Mouse (Mus musculus) layer of hippocampus, postnatal 36 days (tissue): ENCODE measurements around the gene Arhgap4. TPM values are rescaled to one million over a fixed set of nuclear protein-coding genes. Genes with fewer than 3 reads are reported as not detected.

ENCODE experiments used
- DNase-seq, 2 experiments: peaks; one replicate each; pipeline ENCODE4 v3.0.0; 2022
- total RNA-seq, 2 experiments: library from RNA; stranded (reverse); gene quantifications; 2 replicates each; pipeline ENCODE4 v1.2.3; 2021

Arhgap4 gene
- total RNA-seq = 1 to 10 TPM; 5.4 to 6.4 TPM

GRCm38 (mm10) chrX:73921823-73922549 is at the start of gene Arhgap4, which contains the start of gene Naa10:
Gene Arhgap4 (minus strand): TSS chrX:73921870.
Gene Naa10 (minus strand): TSS chrX:73921944.
- DNase-seq = peak; percentile 77 to 84

GRCm38 (mm10) chrX:73970781-73971180 is 49.1 kb upstream of the Arhgap4 start:
- no peak for DNase-seq

- no peak for DNase-seq
Observed at GRCm38 (mm10) chrX:73969729-73970128, 48.1 kb upstream of the Arhgap4 start.

DNA sequence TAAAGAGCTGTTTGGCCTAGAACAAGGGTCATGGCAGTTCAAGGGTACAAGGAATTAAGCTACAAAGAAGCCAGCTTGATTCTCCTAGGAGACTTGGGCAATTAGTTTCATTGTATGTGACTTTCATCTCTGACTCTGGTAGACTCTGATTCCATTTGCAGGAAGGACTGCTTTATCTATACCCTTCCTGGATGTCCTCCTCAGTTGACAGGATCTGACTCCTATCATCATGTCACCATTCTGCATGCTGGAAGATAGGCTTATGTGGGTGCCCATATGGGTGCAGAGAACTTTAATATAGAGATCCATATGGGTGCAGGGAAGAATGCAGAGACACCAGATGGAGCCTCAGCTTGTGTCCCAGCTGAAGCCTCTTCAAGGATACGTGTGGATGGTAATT is 47.5 kb upstream of the Arhgap4 start:
- DNase-seq = no peak

- peak; percentile 87 to 90 for DNase-seq
Observed at GRCm38 (mm10) chrX:73967177-73968075, 45.8 kb upstream of the Arhgap4 start.

DNA sequence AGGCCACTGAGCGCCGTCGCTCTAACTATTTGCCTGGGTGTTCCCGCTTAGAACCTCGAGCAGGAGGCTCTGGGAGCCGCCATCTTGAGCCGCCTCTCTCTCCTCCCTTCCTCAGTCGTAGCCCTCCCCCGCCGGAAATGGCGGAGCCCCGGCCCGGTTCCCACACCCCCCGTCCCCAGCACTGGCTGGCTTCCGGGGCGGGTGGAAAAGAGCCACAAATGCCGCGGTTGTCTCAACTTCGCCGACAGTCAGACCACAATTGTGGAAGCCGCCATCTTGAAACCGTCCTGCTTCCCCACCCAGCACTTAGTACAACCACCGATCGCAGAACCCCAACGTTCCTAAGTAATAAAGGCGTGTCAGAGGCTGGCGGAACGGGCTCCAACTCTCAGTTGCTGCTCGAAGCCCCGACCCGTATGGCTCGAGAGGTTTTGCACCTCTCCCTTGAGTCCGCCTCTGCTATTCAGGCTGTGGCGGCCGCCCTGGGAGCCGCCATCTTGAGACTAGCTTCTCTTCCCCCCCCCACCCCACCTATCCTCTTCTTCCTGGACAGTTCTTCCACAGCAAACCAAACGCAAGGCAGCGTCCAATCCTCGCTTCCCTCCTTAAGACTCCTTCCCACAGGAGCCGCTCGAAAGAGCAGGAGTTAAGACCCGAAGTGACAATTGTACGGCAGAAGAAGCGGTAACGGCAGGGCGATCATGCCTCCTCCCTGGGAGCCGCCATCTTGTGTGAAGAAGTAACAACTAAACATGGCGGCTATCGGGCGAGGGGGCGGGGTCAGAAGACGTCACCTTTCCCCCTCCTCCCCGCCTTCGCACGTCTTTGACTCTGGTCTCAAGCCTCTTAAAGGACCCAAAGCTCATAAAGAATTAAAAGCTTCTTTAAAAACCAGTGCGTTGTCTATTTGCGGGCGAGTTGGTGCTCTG is 44.8 kb upstream of the Arhgap4 start, which contains the start of gene Hcfc1:
Hcfc1 (minus strand) TSS at position 110 of the 929 bp plus-strand sequence.
- peak; percentile 87 for DNase-seq

DNA sequence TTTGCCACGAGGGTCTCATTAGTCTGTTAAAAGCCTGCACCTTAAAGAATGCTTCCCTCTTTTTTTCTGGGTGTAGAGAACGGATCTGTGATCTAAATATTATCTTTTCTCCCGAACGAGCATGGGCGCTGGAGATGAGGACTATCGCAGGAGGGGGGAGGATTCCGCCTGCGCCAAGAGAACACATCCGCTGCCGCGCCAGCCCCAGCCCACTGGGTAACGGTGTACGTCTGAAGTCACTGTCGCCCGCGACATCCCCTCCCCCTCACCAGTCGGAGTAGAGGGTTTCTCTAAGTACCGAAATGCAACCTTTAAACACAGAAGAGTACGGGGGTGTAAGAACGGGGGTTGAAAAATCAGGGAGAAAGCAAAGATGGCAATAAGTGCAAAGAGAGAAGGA is 43.6 kb upstream of the Arhgap4 start:
- DNase-seq = peak; percentile 55 to 68

DNA sequence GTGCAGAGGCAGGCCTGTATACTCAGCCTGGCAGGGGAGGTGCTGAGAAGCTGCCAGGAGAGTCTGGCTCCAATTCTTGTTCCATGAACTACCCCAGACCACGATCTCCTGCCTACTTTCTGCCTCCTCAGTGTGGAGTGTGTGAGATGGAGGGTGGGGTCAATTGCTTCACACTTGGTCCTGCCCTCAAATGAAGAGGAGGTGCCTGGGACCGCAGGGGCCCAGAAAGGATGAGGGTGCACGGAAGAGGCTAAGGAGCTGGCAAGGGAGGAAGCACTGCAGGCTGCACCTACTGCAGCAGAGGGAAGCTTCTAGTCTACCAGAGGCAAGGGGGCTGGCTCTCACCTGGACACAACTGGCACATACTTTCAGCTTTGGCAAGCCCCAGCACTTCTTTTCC is 42.7 kb upstream of the Arhgap4 start:
- DNase-seq = no peak

GRCm38 (mm10) chrX:73954988-73955387 is 33.3 kb upstream of the Arhgap4 start:
- DNase-seq = no peak

DNA sequence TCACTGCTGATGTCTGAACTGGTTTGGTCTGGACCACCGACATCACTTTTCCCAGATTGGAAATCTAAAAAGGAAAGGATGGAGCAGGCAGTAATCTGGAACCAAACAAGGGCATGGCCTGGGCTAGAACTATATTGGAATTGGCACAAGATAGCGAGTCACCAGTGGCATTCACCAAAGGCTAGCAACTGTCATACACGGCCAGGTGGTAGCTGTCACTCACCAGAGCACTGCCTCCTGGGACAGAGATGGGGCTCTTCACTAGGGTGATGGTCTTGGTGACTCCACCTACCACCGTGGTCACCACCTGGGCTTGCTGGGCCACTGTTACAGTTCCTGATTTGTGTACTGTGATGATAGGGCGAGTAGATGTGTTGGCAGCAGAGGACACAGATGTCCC is 30.9 kb upstream of the Arhgap4 start:
- no peak for DNase-seq

DNA sequence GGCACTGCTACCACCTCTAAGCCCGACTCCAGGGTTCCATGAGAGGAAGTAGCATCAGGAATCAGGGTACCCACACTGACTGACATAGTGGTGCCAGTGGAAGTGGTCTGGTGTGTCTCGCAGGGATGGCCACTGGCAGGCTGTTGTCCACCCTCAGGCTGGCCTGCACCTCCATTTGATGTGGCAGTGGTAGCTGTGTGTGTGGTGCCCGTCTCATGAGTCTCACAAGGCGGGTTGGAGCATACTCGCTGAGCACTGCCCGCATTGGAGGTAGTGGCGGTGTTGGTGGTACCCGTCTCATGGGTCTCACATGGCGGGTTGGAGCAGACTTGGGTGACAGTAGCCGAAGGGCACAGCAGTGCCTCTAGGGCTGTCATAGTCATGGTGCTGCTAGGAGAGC is 27.7 kb upstream of the Arhgap4 start:
- DNase-seq = no peak

GRCm38 (mm10) chrX:73948647-73949046 is 27.0 kb upstream of the Arhgap4 start:
- no peak for DNase-seq

DNA sequence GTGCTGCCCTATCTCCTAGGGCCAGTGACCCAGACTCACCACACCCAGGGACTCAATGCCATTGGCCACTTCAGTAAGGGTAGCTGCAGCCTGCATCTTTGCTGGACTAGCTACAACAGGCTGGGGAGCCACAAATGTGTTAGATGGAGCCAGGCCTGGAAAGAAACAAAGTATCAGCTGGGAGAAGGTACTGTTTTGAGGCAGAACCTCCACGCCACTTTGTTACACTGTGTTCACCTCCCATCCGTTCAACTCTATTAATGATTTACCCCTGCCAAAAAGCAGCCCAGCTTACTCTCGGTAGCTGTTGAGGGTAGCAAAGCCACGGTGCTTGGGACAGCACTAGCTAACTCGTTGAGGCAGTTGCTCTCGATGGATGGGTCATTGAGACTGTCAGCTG is 25.2 kb upstream of the Arhgap4 start:
- no peak for DNase-seq

DNA sequence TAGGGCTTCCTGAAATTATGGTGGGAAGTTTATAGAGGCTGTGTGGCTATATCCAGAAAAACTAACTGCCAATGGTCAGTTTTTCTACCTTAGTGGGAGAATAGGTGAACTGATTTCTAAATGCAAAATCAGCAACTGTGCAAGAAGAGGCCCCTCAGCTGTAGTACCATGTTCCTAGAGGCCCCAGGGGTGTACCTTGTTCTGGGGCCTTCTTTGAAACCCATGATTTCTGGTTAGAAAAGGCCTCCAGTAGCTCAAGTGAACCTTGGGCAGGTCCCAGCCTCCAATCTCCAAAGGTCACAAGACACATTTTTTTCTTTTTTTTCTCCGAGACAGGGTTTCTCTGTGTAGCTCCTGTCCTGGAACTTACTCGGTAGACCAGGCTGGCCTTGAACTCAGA is 20.6 kb upstream of the Arhgap4 start:
- no peak for DNase-seq

DNA sequence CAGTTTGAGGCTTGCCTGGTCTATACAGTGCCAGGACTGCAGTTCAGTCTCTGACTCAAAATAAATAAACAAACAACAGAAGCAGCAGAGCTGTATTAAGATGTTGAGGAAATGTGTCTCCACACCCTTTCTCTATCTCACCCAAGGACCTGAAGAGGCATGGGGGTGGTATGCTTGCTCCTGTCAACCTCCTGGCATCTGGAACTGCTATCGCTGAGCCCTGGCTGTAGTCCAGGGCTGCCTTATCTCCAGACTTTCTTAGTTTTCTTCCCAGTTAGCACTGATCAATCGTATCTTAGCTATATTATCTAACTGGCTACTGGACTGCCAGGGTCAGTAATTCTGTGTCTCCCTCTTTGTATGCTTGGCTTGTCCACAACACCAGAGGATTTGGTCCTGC is 20.2 kb upstream of the Arhgap4 start:
- no peak for DNase-seq

- DNase-seq = no peak
Observed at GRCm38 (mm10) chrX:73931871-73932270, 10.2 kb upstream of the Arhgap4 start.

GRCm38 (mm10) chrX:73930402-73931062 is 8.9 kb upstream of the Arhgap4 start, which contains the start of gene Renbp:
Gene Renbp (minus strand): TSS chrX:73930850.
- DNase-seq = no peak

DNA sequence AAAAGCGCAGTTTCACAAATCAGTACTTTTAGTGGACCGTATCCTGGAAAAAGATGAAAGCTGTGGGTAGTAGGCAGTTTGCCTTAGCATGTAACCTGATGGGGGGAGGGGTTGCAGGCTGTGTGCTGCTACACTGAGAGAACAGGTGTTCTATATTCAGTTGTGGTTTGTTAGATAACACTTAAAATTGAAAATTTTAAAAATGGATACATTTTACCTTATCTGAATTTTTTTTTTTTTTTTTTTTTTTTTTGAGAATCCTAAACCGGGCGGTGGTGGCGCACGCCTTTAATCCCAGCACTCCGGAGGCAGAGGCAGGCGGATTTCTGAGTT is 846 bp upstream of the Arhgap4 start:
- no peak for DNase-seq

DNA sequence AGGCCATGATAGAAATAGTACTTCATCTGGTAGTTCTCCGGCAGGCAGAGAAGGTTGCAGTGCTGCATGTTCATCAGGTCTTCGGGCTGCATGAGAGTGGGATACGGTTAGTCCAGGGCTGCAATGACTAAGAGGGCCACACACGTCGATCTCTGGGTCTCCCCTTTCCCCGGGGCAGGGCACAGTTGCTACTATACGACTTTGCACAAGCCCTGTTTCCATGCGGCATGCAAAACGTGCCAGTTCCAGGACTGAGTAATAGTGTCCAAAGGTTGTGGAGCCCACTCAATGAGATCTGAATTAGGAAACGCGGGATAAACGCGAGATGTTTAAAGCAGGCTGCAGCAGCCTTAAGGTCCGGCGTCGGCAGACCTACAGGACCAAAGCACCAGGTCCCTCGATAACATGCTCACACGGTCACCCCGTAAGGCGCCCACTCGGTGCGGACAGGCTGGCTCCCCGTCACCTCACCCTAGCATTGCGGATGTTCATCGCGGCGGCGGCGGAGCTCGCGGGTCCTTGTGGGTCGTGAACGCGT is 316 bp downstream of the Arhgap4 start:
- DNase-seq = peak in 1 of 2 experiments; percentile 11

DNA sequence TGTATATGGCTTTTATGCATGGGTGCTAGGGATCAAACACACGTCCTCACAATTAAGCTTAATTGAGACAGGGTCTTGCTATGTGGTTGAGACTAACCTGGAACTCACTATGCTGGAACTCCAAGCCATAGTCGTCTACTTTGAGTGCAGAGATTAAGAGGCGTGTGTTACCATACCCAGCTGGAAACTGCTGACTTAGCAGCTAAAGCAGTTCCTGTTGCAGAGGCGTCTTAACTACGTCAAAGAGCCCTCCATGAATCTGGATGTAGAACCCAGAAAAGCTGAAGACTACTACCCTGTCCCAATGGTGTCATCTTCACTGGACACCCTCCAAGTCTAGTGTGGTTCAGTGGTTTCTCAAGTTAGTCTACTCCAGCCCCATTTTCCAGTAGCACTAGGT is 3.0 kb downstream of the Arhgap4 start:
- DNase-seq = no peak

- DNase-seq = no peak
Observed at GRCm38 (mm10) chrX:73916945-73917344, 4.7 kb downstream of the Arhgap4 start.
